Mouse (Mus musculus) spleen, postnatal 10 days (tissue): ENCODE measurements at regions not wholly inside any gene's neighbourhood (a gene's known extent, or its start where the extent isn't known, plus 50 kb on each side); places are given as distances from the start of the nearest gene placed in this dataset.

ENCODE experiments used
- DNase-seq, 2 experiments: peaks; one replicate each; pipeline ENCODE4 v3.0.0; 2021 to 2022; ENCODE audit warnings: low spot score in 2 of 2

DNA sequence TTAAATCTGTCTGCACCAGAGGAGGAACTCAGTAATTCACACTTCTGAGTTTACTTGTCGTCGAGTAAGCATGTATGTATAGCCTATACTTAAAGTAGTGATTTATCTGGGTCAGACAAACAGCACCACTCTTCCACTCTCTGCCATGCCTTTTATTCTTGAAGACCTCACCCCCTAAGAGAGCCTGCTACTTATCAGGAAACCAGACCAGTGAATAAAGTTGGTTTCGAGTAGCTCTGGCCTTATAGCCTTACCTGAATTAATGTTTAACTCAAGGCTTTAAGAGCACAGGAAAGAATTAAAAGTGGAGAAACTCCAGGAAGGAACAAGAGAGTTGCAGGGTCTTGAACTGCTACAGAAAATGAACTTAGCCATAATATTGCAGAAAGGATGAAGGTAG is 398.1 kb downstream of the Lmo4 start:
- DNase-seq: no peak

DNA sequence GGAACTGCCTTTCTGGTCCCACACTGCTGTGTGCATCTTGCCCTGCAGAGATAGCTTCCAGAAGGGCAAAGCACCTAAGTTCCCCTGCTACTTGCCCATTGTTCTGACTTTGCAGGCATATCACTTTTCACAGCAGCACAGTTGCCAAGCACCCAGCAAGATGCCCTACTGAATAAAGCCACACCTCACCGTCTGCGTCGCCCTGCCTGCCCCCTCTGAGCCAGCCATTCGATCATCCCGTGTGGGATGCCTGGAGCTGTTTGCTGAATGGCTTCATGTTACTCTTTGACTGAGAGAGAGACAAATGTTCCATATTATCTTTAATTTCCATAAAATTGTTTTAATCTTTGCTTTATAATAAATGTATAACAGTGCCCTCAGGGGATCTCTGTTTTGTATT is 407.2 kb downstream of the Lmo4 start:
- no peak for DNase-seq

DNA sequence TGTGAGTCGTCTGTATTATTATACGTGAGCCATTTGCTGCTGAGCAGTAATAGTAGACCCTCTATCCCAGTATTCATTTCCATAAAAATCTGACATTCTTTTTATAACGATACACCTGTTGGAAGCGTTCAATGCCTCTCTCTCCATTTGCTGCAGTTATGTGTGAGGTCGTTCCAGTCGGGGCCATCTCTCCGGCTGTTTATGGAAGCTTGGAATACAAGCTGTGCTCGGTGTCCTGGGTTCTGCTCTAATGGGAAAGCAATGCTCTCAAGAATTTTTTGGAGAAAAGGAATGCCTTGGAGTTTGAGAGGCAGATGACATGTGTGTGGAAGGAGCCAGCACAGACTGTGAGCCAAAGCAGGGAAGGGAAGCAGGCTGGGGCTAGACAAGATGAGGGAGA is 414.1 kb downstream of the Lmo4 start:
- no peak for DNase-seq

DNA sequence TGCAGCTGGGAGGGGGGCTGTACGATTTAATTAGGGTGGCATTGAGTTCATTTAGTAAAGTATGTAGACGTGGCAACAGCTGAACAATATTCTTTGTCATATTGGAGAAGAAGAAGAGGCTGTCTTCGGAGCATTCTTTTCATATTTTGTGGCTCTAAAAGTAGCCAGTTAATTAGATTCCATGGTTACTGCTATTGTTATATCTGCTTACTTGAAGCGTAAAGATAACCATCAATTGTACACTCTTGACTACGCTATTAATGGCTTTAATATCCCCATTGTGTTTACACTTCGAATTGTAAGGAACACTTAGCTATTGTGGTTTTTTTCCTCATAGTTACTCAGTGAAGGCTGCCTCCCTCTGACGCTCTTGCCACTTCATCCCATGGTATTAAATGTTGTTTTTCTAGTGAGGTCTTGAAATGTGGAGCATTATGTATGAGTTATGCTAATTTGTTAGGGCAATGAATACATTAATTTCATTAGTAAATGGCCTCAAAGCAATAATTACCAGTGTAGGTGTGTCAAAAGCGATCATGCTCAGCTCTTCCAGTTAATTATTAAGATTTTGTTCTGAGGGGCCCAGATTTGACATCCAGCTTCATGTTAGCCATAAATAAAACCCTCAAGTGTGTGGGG is 415.0 kb downstream of the Lmo4 start:
- no peak for DNase-seq

DNA sequence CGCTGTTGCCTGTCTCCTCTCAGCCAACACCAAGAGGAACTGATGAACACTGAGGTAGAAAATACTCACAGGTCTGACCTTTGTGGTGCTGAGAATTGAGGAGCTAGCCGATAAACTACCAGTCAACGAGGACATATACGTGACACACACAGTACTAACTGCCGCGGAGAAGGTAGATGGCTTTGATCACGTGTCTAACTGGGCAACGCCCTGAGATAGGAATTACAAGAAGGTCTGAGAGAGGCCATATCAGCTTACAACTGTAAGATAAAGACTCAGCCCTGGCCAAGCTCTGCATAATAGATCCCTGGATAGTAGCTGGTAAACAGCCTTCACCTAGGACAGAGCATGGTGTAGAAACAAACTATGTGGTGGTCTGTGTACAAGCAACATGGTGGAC is 418.1 kb downstream of the Lmo4 start:
- no peak for DNase-seq

DNA sequence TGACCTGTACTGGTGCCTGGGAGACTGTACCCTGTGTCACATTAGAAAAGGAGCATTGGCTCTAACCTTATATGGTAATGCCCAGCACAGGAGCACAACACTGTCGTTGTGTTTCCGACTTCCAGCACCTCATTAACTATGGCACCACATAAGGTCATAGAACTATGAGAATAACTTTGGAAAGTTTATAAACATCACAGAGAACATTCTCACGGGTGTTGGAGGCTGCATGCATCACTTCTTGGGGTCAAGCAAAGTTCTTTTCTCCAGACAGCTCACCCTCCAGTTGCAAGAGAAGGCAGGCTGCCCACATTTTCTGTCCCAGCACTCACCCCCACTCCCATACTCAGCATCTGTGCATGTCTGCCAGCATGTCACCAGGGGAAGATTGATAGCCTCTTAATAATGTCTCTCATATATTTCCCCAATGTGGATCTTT is 420.6 kb downstream of the Lmo4 start:
- DNase-seq: no peak

DNA sequence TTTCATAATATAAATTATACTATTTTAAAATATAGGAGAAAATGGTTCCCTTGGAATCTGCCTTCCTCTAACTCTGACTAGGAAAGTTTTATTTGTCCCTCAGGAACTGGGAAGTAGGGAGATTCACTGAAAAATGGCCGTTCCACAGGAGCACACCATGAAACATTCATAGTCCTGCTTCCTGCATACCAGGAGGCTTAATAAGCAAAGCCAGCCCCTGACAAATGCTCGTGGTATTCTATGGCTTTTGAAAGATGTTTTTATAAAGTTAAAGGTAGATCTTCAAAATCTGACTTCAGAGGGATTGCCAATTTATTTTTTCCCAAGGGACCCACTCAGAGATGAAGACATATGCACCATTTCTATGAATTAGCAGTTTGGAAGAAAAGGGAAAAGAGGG is 426.9 kb downstream of the Lmo4 start:
- DNase-seq: no peak

DNA sequence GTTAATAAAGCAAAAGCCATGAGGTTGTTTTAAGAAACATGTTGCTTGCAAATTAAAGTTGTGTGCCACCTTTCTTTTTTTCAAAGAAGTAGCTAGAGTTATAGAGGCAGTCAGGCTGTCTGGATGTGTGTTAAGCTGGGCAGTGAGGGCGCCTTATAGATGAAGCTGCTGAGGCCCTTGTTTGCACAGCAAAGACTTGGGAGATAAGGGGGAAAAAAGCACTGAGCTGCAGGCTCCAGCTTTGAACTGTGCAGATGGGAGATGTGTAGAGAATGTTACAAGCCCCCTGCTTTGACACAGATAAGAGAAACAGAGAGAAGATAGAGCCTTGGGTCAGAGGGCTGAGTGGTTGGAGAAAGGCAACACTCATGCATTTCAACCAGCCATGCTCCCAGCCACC is 445.7 kb downstream of the Lmo4 start:
- no peak for DNase-seq

DNA sequence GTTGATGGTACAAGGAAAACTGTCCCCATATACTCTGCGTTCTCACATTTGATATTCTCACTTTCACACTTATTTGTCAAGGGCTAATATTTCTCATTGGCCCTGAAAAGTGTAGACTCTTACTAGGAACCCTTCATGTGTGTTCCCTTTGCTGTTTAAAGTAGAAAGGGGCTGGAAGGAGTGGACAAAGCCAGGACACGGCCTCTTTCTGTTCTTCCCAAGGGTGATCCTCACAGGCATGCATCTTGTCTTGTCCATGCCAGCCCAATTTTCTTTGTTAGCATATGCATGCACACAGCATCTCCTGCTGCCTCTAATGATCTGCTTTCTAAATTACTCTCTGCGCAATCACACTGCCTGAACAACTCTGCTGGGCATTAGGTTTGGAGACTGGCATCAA is 451.8 kb downstream of the Lmo4 start:
- DNase-seq: no peak

DNA sequence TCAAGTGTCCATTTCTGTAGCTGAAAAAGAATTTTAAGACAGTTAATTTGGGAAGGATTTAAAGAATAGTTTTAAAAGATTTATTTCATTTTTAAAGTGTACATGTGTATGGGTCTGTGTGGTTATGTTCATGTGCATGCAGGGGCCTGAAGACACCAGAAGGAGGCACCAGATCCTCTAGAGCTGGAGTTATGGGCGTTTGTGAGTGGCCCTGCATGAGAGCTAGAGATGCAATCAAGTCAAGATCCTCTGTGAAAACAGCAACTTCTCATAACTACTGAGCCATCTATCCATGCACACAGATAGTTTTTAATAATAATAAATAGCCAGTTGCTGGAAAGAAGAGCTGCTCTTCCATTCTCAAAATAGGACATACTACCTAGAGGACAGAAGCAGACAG is 452.4 kb downstream of the Lmo4 start:
- DNase-seq: no peak

DNA sequence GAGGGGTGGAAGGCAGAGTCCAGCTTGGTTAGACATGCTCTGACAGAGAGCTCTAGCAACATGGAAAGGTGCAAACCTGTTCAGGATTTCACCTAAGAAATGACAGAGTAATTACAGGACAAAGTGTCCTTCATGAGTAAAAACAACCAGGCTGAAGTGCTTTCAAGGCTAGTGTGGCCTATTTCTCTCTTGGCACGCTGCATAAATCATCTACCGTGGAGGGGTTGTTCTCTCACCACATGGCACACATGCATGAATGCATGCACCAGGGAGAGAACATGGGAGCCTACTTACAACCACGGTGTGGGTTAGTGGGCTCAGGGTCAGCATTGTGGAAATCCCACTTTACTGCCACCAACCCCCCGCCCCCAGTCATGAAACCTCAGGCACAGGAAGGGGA is 454.9 kb downstream of the Lmo4 start:
- DNase-seq: no peak

DNA sequence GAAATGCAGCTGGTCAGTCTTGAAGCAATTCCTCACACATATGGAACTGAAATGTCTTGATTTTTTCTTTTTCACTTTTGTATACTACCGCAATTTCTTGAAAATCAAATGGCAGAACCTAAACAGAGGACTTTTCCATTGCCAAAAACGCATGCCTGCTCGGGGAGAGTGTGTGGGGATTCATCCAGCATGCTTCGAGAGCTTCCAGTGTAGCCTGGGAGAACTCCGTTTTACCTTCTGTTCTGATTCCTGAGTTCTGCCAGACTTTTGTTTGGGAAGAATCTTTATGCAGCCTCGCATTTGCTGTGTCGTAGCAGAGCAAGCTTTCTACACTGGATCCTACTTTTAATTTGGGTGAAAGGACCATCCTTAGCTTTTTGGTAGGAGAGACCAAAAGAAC is 461.4 kb downstream of the Lmo4 start:
- no peak for DNase-seq

DNA sequence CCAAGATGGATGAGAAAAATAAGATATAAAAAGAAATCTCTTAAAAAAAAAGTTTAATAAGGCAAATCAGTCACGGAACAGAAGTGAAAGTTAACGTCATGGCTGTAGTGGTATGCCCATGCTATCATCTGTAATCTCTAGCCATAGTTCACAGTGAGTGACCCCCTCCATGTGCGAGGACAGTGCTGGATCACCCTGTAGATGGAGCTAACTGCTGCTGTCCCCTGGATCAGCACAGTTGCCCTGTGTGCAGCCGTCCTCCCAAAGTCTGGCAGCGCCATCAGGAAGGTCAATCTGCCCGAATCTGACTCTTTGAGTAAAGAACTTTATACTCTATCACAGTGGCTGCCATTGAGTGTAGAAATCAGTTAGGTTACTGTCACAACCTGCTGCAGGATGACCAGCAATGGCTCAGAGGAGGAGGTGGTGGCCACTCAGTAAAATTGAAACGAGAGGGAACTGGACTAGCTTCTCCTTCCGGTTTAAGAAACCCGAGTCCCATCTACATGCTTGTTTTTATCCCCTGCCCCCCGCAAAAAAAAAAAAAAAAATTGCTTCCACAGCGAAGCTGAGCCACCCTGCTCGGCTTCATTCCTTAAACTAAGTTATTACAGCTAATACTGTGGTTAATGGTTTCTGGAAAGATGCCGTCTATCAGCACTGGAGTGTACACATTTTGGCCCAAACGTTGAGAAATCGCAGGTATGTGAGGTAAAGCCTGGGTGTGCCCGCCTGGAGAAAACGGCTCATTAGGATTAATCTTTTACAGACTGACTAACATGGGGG is 462.0 kb downstream of the Lmo4 start:
- DNase-seq: no peak

DNA sequence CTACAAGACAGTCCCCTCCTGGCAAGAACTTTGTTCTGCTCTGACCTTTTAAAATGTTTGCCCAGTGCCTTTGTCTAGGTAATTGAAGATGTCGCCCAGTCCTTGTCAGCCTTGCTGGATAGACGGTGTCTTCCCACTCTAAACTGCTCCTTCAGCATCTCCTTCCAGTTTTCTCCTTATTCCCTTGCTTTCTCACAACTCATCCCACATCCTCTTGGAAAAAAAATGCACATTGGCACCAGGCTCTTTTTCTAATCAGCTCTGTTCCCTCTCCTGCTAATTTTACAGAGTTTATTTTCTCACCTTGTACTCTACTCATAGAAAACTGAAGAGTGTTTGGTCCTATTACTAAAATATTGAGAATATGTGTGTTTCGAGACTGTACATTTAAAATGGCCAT is 466.3 kb downstream of the Lmo4 start:
- DNase-seq: no peak

DNA sequence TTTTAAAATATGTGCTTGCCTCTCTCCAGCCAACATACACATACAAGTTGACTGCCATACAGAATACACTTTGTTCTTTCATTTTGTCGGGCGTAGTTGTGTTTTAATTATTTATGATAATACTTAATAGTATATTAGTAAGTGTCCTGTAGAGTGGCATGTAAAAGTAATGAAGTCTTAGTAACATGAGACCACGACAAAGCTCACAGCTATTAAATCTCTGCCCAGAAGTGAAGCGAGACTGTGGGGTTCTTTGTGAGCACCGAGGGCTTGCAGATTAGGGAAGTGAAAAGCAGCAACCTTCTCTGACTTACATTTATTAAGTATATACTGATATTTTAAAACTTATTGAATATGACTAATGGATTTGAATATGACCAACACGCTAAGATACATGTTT is 467.2 kb downstream of the Lmo4 start:
- DNase-seq: no peak

DNA sequence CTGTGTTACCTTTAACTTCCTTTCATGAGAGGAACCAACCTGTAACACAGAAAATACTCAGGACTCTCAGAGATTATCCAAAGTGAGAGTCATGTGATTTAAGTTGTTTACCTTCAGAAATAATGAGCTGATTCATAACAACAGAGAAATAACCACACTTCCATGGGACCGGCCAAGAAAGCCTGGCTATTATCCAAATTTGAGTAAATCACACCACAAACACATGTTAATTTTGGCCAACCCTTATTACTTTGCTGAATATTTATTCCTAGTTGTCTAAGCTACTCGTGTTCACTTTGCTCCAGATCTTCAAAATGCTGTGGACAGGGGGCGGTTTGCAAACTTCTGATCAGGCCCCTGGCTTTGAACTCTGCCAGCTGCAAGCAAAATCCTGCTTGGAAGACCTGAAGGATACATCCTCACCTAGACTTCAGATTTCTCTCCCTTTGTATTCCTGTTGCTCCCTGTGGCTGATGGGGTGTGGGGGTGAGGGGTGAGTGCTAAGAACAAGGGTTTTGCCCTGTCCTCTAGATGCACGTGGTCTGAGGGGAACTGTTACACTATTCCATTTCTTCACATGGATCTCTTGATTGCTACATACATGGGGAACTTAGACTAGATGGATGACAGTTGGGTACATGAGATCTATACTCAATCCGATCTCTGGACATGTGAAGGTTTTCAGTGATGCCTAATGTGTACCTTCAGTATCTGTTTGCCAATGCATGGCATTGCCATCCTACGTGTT is 468.2 kb downstream of the Lmo4 start:
- DNase-seq: no peak

DNA sequence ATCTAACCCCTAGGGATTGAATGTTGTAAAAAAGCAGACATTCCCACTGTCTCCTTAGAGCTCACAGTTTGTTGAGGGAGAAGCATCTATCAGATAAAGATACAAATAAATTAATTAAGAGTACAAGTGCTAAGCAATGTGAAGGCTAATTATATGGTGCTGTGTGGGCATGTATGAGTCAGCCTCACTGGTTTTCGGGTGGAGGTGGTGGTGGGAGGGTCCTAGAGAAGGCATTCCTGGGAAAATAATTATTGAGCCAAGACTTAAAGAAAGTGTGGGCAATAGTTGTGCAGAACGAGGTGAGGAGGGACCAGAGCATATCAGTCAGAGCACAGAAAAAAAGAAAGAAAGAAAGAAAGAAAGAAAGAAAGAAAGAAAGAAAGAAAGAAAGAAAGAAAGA is 470.2 kb downstream of the Lmo4 start:
- DNase-seq: no peak

DNA sequence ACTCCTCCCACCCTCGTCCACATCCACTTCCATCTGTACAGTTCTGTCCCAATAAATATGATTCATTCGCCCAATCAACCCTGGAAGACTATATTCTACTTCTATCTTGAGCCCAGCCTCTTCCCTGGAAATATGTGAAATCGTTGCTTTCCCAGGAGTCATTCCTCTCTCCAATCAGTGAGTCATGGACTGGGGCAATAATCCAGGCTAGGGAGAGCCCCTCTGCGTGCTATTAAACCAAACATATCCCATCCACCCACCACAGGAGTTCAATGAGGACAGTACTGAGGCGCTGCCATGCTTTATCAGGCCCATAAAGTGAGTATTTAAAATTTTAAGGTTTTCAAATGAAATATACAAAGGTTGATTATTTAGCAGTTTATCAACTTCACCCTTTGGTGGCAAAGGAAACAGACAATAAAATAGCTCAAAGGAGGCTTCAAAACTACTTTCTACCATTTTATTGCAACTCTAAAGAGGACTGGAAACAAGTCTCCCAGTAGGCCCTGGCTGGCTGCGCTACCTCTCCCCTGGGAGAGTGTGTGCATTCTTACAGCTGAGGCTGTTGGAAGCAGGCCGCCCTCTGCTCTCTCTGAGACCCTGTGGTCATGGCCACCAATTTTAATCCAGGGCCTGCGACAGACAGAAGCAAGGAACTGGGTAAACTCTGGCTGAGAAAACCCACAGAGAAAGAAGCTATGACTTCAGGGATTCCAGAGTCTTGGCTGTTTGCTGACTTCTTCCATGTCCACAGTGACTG is 471.9 kb downstream of the Lmo4 start:
- no peak for DNase-seq

DNA sequence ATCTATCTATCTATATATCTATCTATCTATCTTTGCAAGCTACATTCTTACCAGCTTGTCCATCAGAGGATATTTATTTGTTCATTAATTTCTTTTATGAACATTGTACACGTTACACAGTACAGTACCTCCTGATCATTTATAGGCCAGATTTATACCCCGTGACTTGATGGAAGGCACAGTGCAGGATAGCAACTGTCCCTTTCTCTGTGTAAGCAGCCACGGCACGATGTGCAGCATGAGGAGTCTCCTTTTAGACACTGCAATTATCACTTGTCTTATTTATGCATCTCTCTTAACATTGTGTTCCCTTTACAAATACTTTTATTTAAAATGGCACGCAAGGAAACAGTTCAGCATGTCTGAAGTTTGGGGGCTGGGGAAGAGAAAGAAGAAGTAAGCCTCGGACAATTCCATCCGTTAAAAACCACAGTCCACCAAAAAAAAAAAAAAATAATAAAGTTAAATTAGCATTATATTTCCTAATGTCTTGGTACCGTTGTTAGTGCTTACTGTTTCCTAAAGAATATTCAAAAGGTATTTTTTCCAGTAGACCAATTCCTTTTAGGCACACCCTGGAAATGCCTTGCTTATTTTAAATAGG is 475.4 kb downstream of the Lmo4 start:
- no peak for DNase-seq

DNA sequence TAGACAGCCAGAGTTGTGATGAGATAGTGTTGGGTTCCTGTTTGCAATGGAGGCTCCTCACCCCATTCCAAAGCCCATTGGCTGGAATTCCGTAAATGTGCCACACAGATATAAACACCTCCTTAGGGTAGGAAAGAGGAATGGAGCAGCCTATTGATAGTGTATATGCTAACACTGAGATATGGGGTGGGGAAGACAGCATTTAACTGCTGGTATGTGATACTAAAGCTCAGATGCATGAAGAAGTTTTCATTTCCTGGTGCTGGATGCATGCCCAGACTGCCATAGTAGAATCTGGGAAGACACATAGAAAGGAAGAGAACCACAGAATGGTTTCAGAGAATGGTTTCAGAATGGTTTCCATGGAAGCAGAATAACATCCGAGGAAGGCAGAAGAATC is 482.4 kb downstream of the Lmo4 start:
- no peak for DNase-seq

DNA sequence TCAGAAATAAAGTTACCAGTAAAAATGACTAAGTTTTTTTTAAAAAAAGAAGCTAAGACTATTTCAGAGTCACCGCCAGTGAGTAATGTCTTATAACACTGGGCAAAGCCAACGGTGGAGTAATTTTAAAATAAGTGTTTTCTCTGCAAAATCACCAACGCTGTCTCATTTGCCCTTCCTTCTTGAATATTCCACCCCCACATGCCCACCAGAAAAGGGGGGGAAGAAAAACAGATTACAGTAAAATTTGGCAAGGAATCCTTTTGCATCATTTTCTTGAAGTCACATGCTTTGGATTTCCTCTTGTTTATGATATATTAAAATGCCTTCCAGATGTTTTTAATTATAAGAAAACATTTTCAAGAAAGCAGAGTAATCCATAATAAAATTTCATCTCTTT is 482.9 kb downstream of the Lmo4 start:
- no peak for DNase-seq

DNA sequence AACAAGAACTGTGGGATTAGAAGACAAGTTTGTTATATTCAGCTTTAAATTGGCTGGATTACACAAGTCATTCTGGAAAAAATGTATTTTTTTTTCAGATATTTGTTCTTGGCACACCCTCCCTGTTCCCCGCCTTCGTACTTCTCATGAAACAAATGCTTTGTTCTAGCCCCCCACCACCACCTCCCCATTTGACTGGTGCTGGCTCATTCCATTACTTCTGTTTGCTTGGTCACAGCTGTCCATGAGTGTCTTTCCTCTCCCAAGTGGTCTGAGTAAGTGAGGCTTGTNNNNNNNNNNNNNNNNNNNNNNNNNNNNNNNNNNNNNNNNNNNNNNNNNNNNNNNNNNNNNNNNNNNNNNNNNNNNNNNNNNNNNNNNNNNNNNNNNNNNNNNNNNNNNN is 491.8 kb downstream of the Lmo4 start:
- no peak for DNase-seq
